Mouse (Mus musculus) embryonic fibroblast, embryonic 13.5 days (primary cell): ENCODE measurements around the gene Zfp54. TPM values are rescaled to one million over a fixed set of nuclear protein-coding genes. Genes with fewer than 3 reads are reported as not detected.
"Not testable (repeated sequence)": the region's sequence is repeated elsewhere in the genome, so short reads cannot be mapped to it uniquely, and the experiment has no call there.

ENCODE experiments used
- H3K27ac ChIP-seq: 2 replicates; pipeline ENCODE4 v1.5.1; 2012; ENCODE audit warnings: low read length, control low read depth, inconsistent platforms; ENCODE audit not compliant: insufficient read depth
- H3K4me1 ChIP-seq: 2 replicates; pipeline ENCODE4 v1.6.1; 2011; ENCODE audit warnings: low read length; ENCODE audit not compliant: control insufficient read depth, insufficient read depth
- H3K4me3 ChIP-seq: 2 replicates; pipeline ENCODE4 v1.5.1; 2011; ENCODE audit warnings: mild to moderate bottlenecking, control low read depth, low read length; ENCODE audit not compliant: insufficient read depth
- CTCF ChIP-seq: IDR thresholded peaks from 2 replicates; pipeline ENCODE4 v1.5.1; 2011; ENCODE audit warnings: mild to moderate bottlenecking, control low read depth, low read length, moderate library complexity, borderline replicate concordance; ENCODE audit not compliant: insufficient read depth
- POLR2A ChIP-seq: IDR thresholded peaks from 2 replicates; pipeline ENCODE4 v1.6.1; 2011; ENCODE audit warnings: low read depth, mild to moderate bottlenecking, control low read depth, low read length, moderate library complexity
- polyA plus RNA-seq: library from polyadenylated mRNA; stranded (reverse); fragments of >200 nt; gene quantifications from 2 replicates; pipeline ENCODE4 v1.2.4, GENCODE M21; 2011; ENCODE audit warnings: low read depth; ENCODE audit not compliant: missing spikeins, insufficient read length

The Zfp54 gene
- polyA plus RNA-seq, 1 experiment: 5.3 TPM

DNA sequence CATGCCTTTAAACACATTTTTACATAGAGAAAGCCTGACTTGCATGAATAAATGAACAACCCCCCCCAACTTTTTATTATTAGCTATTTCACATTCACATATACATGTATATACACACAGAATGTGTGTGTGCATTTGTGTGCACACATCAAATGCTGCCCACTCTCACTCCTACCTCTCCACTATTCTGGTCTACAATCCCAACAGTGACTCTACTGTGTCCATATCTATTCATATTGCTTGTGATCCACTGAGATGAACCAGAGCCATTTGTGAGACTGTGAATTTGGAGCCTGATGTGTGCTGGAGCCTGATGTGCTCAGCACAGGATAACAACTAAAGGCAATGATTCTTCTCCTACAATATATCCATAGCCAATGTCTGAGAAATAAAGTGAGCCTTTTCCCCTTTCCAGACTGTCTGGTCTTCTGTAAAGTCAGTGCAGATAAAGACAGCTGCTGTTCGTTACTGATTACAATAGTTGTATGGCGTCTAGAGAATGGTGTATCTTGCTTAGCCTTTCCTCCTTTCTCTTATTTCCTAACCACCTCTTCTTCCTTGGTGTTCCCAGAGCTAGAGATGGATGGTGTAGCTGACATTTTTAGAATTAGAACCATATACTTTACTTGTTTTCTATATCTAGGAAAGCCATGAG is 49.8 kb downstream of the Zfp54 start:
- Histone ChIP-seq H3K4me3 (no peak overlapping the region), H3K27ac (peak overlapping the region; percentile 87), H3K4me1 (peaks cover 8% of the 10 kb centered on the region)
- no peak for TF ChIP-seq CTCF
- no peak for TF ChIP-seq POLR2A

DNA sequence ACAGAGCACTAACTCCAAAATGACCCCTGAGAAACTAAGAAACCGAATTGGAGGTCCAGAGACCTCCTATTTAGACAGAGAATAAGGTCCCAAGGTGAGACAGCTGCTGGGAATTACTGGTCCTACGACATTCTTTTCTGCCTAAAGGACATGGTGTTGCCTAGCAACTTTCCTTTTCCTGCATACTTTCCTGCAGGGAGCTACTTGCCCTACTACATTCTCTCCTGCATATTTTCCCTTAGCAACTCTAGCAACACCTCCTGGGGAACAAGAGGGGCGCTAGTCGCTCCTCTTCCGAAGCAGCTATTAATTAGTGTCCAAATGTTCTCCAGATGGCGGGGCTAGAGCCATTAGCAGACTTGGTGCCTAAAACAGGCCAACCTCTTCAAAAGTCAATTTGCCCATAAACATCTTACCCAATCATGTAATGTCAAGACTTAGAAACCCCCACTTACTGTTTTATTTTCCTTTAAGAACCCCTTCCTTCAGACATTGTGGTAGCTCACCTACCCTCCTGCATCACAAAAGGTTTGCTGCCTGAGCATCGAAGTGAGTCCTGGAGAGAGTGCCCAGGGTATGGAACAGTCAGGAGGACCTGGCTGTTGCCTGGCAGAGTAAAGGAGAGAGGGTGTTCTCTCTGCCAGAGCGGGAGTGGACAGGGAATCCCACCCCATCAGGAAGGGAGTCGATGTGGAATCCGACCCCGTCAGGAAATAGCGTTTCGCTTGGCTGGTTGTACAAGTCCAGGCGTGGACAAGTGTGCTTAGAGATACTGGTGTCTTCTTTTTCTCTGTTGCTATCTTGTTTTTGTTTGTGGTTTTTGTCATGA is 50.5 kb downstream of the Zfp54 start:
- Histone ChIP-seq H3K27ac (peak overlapping the region; percentile 87), H3K4me1 (peaks cover 8% of the 10 kb centered on the region), H3K4me3 (no peak overlapping the region)
- TF ChIP-seq POLR2A (no peak), CTCF (no peak)

DNA sequence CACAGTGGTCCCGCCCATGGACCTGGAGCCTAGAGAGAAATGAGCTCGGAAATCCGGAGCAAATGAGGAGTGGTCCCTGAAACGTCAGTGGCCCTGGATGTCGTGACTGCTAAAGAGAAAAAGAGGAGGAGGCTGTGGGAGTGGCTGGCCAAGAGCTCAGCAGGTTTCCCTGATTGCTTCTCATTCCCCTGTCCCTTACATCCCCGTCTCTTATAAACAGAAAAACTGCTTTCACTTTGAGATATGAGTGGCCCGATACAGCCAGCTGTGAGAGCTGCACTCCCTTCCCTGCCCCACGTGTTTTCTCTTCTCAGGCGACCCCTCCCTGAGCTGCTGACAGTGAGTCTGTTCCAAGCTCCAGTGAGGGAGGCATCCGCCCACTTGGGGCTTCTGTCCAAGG is 51.7 kb downstream of the Zfp54 start:
- Histone ChIP-seq H3K4me1 (peaks cover 10% of the 10 kb centered on the region), H3K27ac (peak overlapping the region; percentile 93), H3K4me3 (peak overlapping the region; percentile 27; the same call in 1 of the 2 replicates)

DNA sequence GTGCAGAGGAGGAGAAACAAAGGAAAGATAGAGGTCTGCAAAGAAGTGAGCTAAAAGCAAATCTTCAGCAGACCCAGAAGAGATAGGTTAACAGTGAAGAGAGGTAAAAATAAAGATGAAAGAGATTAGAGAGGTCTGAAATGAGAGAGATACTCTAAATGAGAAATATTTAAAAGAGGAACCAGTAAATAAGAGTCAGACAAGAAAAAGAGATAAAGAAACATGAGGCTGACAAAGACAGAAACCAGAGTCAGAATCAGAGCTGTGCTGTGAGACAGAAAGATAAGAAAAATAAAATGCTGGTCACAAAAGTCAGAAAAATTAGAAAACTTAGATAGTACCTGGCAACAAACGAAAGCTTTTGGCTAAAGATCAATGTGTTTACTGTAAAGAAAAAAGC is 52.3 kb downstream of the Zfp54 start:
- not testable (repeated sequence) for H3K4me3 ChIP-seq
- peaks cover 10% of the 10 kb centered on the region for H3K4me1 ChIP-seq

DNA sequence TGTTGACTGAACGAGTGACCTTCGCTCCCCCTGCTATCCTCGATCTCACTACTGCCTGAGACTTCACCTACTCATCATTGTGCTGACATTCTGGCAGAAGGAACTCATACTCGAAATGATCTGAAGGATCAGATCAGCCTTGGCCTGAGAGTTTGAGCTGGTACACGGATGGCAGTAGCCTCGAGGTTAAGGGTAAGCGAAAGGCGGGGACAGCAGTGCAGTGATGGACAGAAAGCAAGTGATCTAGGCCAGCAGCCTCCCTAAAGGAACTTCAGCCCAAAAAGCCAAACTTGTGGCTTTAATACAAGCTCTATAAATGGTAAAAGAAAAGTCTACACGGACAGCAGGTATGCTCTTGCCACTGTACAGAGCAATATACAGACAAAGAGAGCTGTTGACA is 53.3 kb downstream of the Zfp54 start:
- Histone ChIP-seq H3K4me1 (peaks cover 10% of the 10 kb centered on the region), H3K27ac (peak overlapping the region; percentile 73)
- not testable (repeated sequence) for H3K4me3 ChIP-seq

More for the DNA sequence above, 52.3 kb downstream of the Zfp54 start:
- H3K27ac ChIP-seq: peak overlapping the region; percentile 57; the same call in 1 of the 2 replicates

DNA sequence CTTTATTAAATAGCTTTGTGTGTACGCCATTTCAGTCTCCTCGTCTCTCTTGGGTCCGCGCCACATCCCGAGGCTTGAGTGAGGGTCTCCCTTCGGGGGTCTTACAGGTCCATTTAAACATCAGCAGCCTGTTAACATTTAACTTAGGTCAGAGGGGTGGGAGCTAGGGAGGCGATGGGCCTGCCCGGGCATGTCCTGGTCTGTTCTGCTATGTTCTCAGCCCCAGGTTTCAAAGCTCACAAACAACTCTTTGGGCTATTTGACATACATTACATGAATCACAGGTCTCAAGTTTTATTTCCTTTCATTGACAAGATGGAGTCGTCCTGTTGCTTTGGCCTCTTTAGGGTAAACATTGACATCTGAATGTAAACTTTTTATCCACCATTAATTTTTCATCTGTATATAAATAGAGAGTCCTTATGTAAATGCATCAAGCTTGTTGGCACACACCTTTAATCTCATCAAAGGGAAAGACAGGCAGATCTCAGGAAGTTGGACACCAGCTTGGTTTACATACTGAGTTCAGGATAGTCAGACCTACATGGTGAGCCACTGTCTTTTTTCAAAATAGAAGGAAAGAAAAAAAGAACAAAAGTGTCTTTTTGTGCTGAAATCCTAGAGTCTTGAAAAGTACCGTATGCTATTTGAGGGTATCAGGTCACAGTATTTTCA is 55.2 kb downstream of the Zfp54 start:
- not testable (repeated sequence) for H3K4me3 ChIP-seq, H3K4me1 ChIP-seq
- peak overlapping the region; percentile 93 for H3K27ac ChIP-seq
- peak; percentile 53 for TF ChIP-seq POLR2A

Other genes starting within 250 kb of the Zfp54 start
- gene Vmn1r234, start 197.1 kb upstream of the Zfp54 start, polyA plus RNA-seq: not detected in 2 replicates
- not detected in 2 replicates for gene Vmn1r235, start 166.8 kb upstream of the Zfp54 start, polyA plus RNA-seq
- not detected in 2 replicates for gene Vmn1r236, start 140.3 kb upstream of the Zfp54 start, polyA plus RNA-seq
- not detected in 2 replicates for gene Vmn1r237, start 111.4 kb upstream of the Zfp54 start, polyA plus RNA-seq
- 3.1 and 5.4 TPM in 2 replicates for gene Zfp677, start 39.5 kb upstream of the Zfp54 start, polyA plus RNA-seq
- 10.7 and 14.5 TPM in 2 replicates for gene Zfp51, start 27.1 kb downstream of the Zfp54 start, polyA plus RNA-seq
- 10.8 and 14.7 TPM in 2 replicates for gene Zfp53, start 65.8 kb downstream of the Zfp54 start, polyA plus RNA-seq
- 17.9 and 29.4 TPM in 2 replicates for gene Zfp52, start 112.3 kb downstream of the Zfp54 start, polyA plus RNA-seq
- gene Zfp948, start 143.8 kb downstream of the Zfp54 start, polyA plus RNA-seq: 23.9 and 28.2 TPM in 2 replicates
- gene Zfp983, start 227.4 kb downstream of the Zfp54 start, polyA plus RNA-seq: 2.9 and 4.6 TPM in 2 replicates